Mouse (Mus musculus): ENCODE data around the gene Txnrd2.

- TF ChIP-seq EP300 (IDR thresholded peaks at IDR 0.05; ENCODE audit: low read length) (no peak), E2F4 (IDR thresholded peaks at IDR 0.05; ENCODE audit: insufficient replicate concordance, low read depth, low read length) (no peak)
Measured at GRCm38 (mm10) chr16:18428516-18429042, 2.4 kb downstream of the Txnrd2 start.
